8 mouse cellular contexts compared by ENCODE assay signal in the genomic region with DNA sequence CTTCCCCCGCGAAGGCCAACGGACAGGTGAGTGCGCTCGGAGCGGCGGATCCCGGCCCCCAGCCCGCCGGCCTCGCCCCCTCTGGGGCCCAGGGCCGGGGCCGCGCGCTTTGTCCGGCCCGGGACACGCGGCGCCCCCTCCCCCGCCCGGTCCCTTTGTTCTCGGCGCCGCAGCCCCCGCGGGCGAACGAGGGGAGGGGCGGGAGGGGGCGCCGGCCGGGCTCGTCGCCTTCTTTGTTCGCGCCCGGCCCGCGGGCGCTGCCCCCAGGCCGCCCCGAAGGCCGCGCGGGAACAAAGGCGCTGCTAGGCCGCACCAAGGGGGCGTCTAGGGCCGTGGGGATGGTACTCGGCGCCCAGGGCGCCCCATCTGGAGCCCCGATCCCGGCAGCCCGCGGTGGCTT. TPM values are rescaled to one million over a fixed set of nuclear protein-coding genes. Genes with fewer than 3 reads are reported as not detected.
DNase-seq lines count a peak whose midpoint lies in the region; ATAC-seq and TF ChIP-seq lines count a peak whose summit lies in the region.

No protein-coding gene starts in this region.

- WGBS in heart, embryonic 11.5 days (ENCODE audit: insufficient replicate concordance): under 1% methylated on average over 51 of the region's 57 CpGs
- WGBS in forebrain, embryonic 10.5 days: under 1% methylated on average over 36 of the region's 57 CpGs
- under 1% methylated on average over 44 of the region's 57 CpGs for WGBS in liver, embryonic 13.5 days (ENCODE audit: insufficient replicate concordance)

- ATAC-seq in heart, embryonic 11.5 days (replicated peaks; ENCODE audit: insufficient number of reproducible peaks, low FRiP score, low TSS enrichment): peak; percentile 23; the same call in 1 of the 2 replicates
- peak; percentile 43 for ATAC-seq in liver, embryonic 13.5 days (ENCODE audit: low read depth)

- peak overlapping the region; percentile 96 for H3K27ac ChIP-seq in heart, embryonic 11.5 days (ENCODE audit: low read depth, low read length)
- H3K27ac ChIP-seq in forebrain, embryonic 10.5 days: peak overlapping the region; percentile 100
- H3K27ac ChIP-seq in liver, embryonic 13.5 days: peak overlapping the region; percentile 73

- H3K27me3 ChIP-seq in heart, embryonic 11.5 days (ENCODE audit: control insufficient read depth, insufficient read depth, low read length): no peaks in the 10 kb centered on the region
- no peaks in the 10 kb centered on the region for H3K27me3 ChIP-seq in C2C12 (ENCODE audit: control insufficient read depth, insufficient read depth, insufficient read length)
- no peaks in the 10 kb centered on the region for H3K27me3 ChIP-seq in forebrain, embryonic 10.5 days (ENCODE audit: poor library complexity, severe bottlenecking)
- peaks cover 42% of the 10 kb centered on the region for H3K27me3 ChIP-seq in liver, embryonic 13.5 days

- H3K4me1 ChIP-seq in heart, embryonic 11.5 days (ENCODE audit: control insufficient read depth, insufficient read depth, low read length): peaks cover 5% of the 10 kb centered on the region; the same call in 1 of the 2 replicates
- H3K4me1 ChIP-seq in forebrain, embryonic 10.5 days: peaks cover 65% of the 10 kb centered on the region
- H3K4me1 ChIP-seq in liver, embryonic 13.5 days (replicated peaks): peaks cover 37% of the 10 kb centered on the region

- H3K79me3 ChIP-seq in C2C12 (ENCODE audit: low read depth): peaks cover 3% of the 10 kb centered on the region

- H3K79me2 ChIP-seq in C2C12 (ENCODE audit: control insufficient read depth, insufficient read depth): peaks cover 20% of the 10 kb centered on the region

- no peaks in the 10 kb centered on the region for H3K9me3 ChIP-seq in heart, embryonic 11.5 days (replicated peaks; ENCODE audit: control insufficient read depth, low read length)
- H3K9me3 ChIP-seq in forebrain, embryonic 10.5 days: no peaks in the 10 kb centered on the region
- no peaks in the 10 kb centered on the region for H3K9me3 ChIP-seq in liver, embryonic 13.5 days (replicated peaks)

- H3K36me3 ChIP-seq in heart, embryonic 11.5 days (ENCODE audit: control insufficient read depth, insufficient read depth, low read length): peaks cover 9% of the 10 kb centered on the region; the same call in 1 of the 2 replicates
- H3K36me3 ChIP-seq in C2C12 (ENCODE audit: control insufficient read depth, insufficient read depth): peaks cover 17% of the 10 kb centered on the region
- H3K36me3 ChIP-seq in forebrain, embryonic 10.5 days (replicated peaks): peaks cover 47% of the 10 kb centered on the region
- peaks cover 37% of the 10 kb centered on the region for H3K36me3 ChIP-seq in liver, embryonic 13.5 days

- TF ChIP-seq CTCF in C2C12 (IDR thresholded peaks at IDR 0.05; ENCODE audit: control insufficient read depth, insufficient read depth, insufficient read length): no peak

- peak overlapping the region; percentile 100 for H3K9ac ChIP-seq in heart, embryonic 11.5 days (ENCODE audit: low read depth, low read length)
- H3K9ac ChIP-seq in liver, embryonic 13.5 days: peak overlapping the region; percentile 83

- peak overlapping the region; percentile 78 for H3K4me2 ChIP-seq in heart, embryonic 11.5 days
- peak overlapping the region; percentile 98 for H3K4me2 ChIP-seq in liver, embryonic 13.5 days

- no peak for DNase-seq in heart, adult 11 months
- no peak for DNase-seq in forebrain, embryonic 10.5 days (ENCODE audit: extremely low spot score, low spot score)
- DNase-seq in liver, embryonic 13.5 days: no peak
- DNase-seq in cerebellum, adult 11-12 months: no peak
- DNase-seq in gastrocnemius, postnatal 4 days (ENCODE audit: low spot score in 2 of 2): no peak
- no peak for DNase-seq in ovary, adult 18-20 months (ENCODE audit: low spot score)

- peak overlapping the region; percentile 98 for H3K4me3 ChIP-seq in heart, embryonic 11.5 days (ENCODE audit: low read depth, low read length)
- H3K4me3 ChIP-seq in C2C12 (ENCODE audit: insufficient read depth, poor library complexity, severe bottlenecking): peak overlapping the region; percentile 78
- H3K4me3 ChIP-seq in forebrain, embryonic 10.5 days: peak overlapping the region; percentile 100
- peak overlapping the region; percentile 72 for H3K4me3 ChIP-seq in liver, embryonic 13.5 days (replicated peaks)

- H3ac ChIP-seq in C2C12 (ENCODE audit: control insufficient read depth, insufficient read length, low read depth): peak overlapping the region; percentile 95

TF ChIP-seq in C2C12, 6 proteins besides CTCF, POLR2A, EP300 and RAD21:
- no peak for TF ChIP-seq MYOD1 (IDR thresholded peaks at IDR 0.05; ENCODE audit: control insufficient read depth, insufficient read length, low read depth)
- no peak for TF ChIP-seq MYOG (IDR thresholded peaks at IDR 0.05; ENCODE audit: control insufficient read depth, extremely low read depth, insufficient read length)
- no peak for TF ChIP-seq USF1 (IDR thresholded peaks at IDR 0.05; ENCODE audit: low read depth)
- no peak for TF ChIP-seq CEBPB (IDR thresholded peaks at IDR 0.05; ENCODE audit: low read depth)
- TF ChIP-seq MAX (IDR thresholded peaks at IDR 0.05): no peak
- no peak for TF ChIP-seq FOSL1 (IDR thresholded peaks at IDR 0.05; ENCODE audit: insufficient read depth, low read length, poor library complexity, severe bottlenecking)
TF ChIP-seq in C2C12: peak in this region for 0.

RNA-seq across cellular contexts. Expression of a gene that starts 0.5 kb away (rescaled TPM):
- polyA plus RNA-seq in heart, embryonic 11.5 days (2014; fragmentation: Nextera tagmentation; extraction: Ambion mirVana): 506 and 517 TPM in 2 replicates
- 148 TPM for polyA plus RNA-seq in C2C12 (2012; fragmentation: generic; extraction: Trizol)
- polyA plus RNA-seq in forebrain, embryonic 10.5 days (2016; fragmentation: Nextera tagmentation; extraction: Ambion mirVana): 1,441 and 1,446 TPM in 2 replicates
- polyA plus RNA-seq in liver, embryonic 13.5 days (2015; fragmentation: Nextera tagmentation; extraction: Ambion mirVana): 82.7 and 85.9 TPM in 2 replicates
- 10 to 100 TPM; 63.2 to 63.9 TPM for total RNA-seq in gastrocnemius, postnatal 4 days (2021)

RNA-seq across cellular contexts. Expression of a gene that starts 22.9 kb away (rescaled TPM):
- not detected in 2 replicates for polyA plus RNA-seq in heart, embryonic 11.5 days (2014; fragmentation: Nextera tagmentation; extraction: Ambion mirVana)
- not detected for polyA plus RNA-seq in C2C12 (2012; fragmentation: generic; extraction: Trizol)
- not detected in 2 replicates for polyA plus RNA-seq in forebrain, embryonic 10.5 days (2016; fragmentation: Nextera tagmentation; extraction: Ambion mirVana)
- polyA plus RNA-seq in liver, embryonic 13.5 days (2015; fragmentation: Nextera tagmentation; extraction: Ambion mirVana): 0.21 and 0.44 TPM in 2 replicates
- not detected for total RNA-seq in gastrocnemius, postnatal 4 days (2021)

RNA-seq across cellular contexts. Expression of a gene that starts 23.1 kb away (rescaled TPM):
- not detected in 2 replicates for polyA plus RNA-seq in heart, embryonic 11.5 days (2014; fragmentation: Nextera tagmentation; extraction: Ambion mirVana)
- polyA plus RNA-seq in C2C12 (2012; fragmentation: generic; extraction: Trizol): not detected
- not detected in 2 replicates for polyA plus RNA-seq in forebrain, embryonic 10.5 days (2016; fragmentation: Nextera tagmentation; extraction: Ambion mirVana)
- polyA plus RNA-seq in liver, embryonic 13.5 days (2015; fragmentation: Nextera tagmentation; extraction: Ambion mirVana): 0.07 TPM in 1 of 2 replicates, not detected in the other
- total RNA-seq in gastrocnemius, postnatal 4 days (2021): not detected

RNA-seq across cellular contexts. Expression of a gene that starts 28.6 kb away (rescaled TPM):
- 154 and 175 TPM in 2 replicates for polyA plus RNA-seq in heart, embryonic 11.5 days (2014; fragmentation: Nextera tagmentation; extraction: Ambion mirVana)
- 96.7 TPM for polyA plus RNA-seq in C2C12 (2012; fragmentation: generic; extraction: Trizol)
- polyA plus RNA-seq in forebrain, embryonic 10.5 days (2016; fragmentation: Nextera tagmentation; extraction: Ambion mirVana): 294 and 319 TPM in 2 replicates
- polyA plus RNA-seq in liver, embryonic 13.5 days (2015; fragmentation: Nextera tagmentation; extraction: Ambion mirVana): 121 and 128 TPM in 2 replicates
- 10 to 100 TPM; 39.5 to 42.1 TPM for total RNA-seq in gastrocnemius, postnatal 4 days (2021)

RNA-seq across cellular contexts. Expression of a gene that starts 52.5 kb away (rescaled TPM):
- 24.1 and 24.6 TPM in 2 replicates for polyA plus RNA-seq in heart, embryonic 11.5 days (2014; fragmentation: Nextera tagmentation; extraction: Ambion mirVana)
- polyA plus RNA-seq in C2C12 (2012; fragmentation: generic; extraction: Trizol): 11.8 TPM
- 18.0 and 19.5 TPM in 2 replicates for polyA plus RNA-seq in forebrain, embryonic 10.5 days (2016; fragmentation: Nextera tagmentation; extraction: Ambion mirVana)
- 48.7 and 49.9 TPM in 2 replicates for polyA plus RNA-seq in liver, embryonic 13.5 days (2015; fragmentation: Nextera tagmentation; extraction: Ambion mirVana)
- total RNA-seq in gastrocnemius, postnatal 4 days (2021): 10 to 100 TPM; 32.2 to 35.2 TPM
